Mouse (Mus musculus): ENCODE measurements at regions not wholly inside any gene's neighbourhood (a gene's known extent, or its start where the extent isn't known, plus 50 kb on each side); places are given as distances from the start of the nearest gene placed in this dataset.

- TF ChIP-seq CHD1 (IDR thresholded peaks at IDR 0.05; ENCODE audit: low read depth, low read length) (no peak), MXI1 (IDR thresholded peaks at IDR 0.05; ENCODE audit: low read depth, low read length) (no peak), GATA1 (IDR thresholded peaks at IDR 0.05; ENCODE audit: low read depth, low read length) (no peak), UBTF (IDR thresholded peaks at IDR 0.05; ENCODE audit: borderline replicate concordance, insufficient read depth, low read depth, low read length) (no peak), NRF1 (IDR thresholded peaks at IDR 0.05; ENCODE audit: insufficient read depth, low read depth, low read length, poor library complexity, severe bottlenecking) (no peak), EP300 (IDR thresholded peaks at IDR 0.05; ENCODE audit: low read depth in 1 of 2, low read length in 2 of 2) (no peak), CTCF (IDR thresholded peaks at IDR 0.05 in 2 of 3, conservative IDR thresholded peaks at IDR 0.05 in 1 of 3; ENCODE audit: control insufficient read depth in 1 of 3, insufficient read depth in 1 of 3, low read depth in 2 of 3, low read length in 3 of 3, poor library complexity in 1 of 3, severe bottlenecking in 1 of 3) (no peak), ZNF384 (IDR thresholded peaks at IDR 0.05; ENCODE audit: low read depth, low read length) (no peak), ETS1 (IDR thresholded peaks at IDR 0.05; ENCODE audit: low read depth, low read length) (no peak), HCFC1 (IDR thresholded peaks at IDR 0.05; ENCODE audit: low read depth, low read length) (no peak), SMC3 (IDR thresholded peaks at IDR 0.05; ENCODE audit: low read depth, low read length) (no peak), POLR2A (IDR thresholded peaks at IDR 0.05; ENCODE audit: control insufficient read depth in 1 of 2, insufficient read depth in 1 of 2, low read depth in 1 of 2, low read length in 2 of 2, poor library complexity in 1 of 2) (no peak)
These were observed 124.1 kb downstream of the Rybp start for GRCm38 (mm10) chr6:100162961-100163813.

Measured in MEL (cell line).